33 mouse cellular contexts compared by ENCODE assay signal in genomic region chr13:53897176-53897575, GRCm38 (mm10).
"Had no signal": no experiment of that assay in that cellular context is flagged by ENCODE, and none has a peak within 500 bp of the region (broad histone marks: within the 10 kb centered on the region; RNA-seq: fewer than 3 reads in every experiment).

No protein-coding gene starts in this region.

- H3K9me3 ChIP-seq: heart, embryonic 15.5 days; hindbrain, embryonic 15.5 days; intestine, embryonic 15.5 days had no signal

- H3K4me3 ChIP-seq: heart, embryonic 12.5 days; heart, embryonic 13.5 days; heart, embryonic 15.5 days; hindbrain, embryonic 10.5 days; hindbrain, embryonic 12.5 days; hindbrain, embryonic 13.5 days; hindbrain, embryonic 15.5 days; intestine, embryonic 15.5 days; kidney, embryonic 15.5 days; layer of hippocampus, adult 2 months had no signal

- H3K27me3 ChIP-seq: heart, embryonic 12.5 days; heart, embryonic 13.5 days; heart, embryonic 15.5 days; hindbrain, embryonic 12.5 days; hindbrain, embryonic 13.5 days; hindbrain, embryonic 15.5 days; intestine, embryonic 15.5 days; kidney, embryonic 15.5 days had no signal

- H3K4me1 ChIP-seq: hindbrain, embryonic 12.5 days; intestine, embryonic 15.5 days had no signal

- H3K27ac ChIP-seq: heart, embryonic 13.5 days; heart, embryonic 15.5 days; hindbrain, embryonic 12.5 days; hindbrain, embryonic 13.5 days; hindbrain, embryonic 14.5 days; hindbrain, embryonic 15.5 days; hindbrain, postnatal 0 days; intestine, embryonic 15.5 days; kidney, embryonic 15.5 days; kidney, postnatal 0 days; layer of hippocampus, adult 2 months had no signal

- DNase-seq: heart, postnatal 10 days; heart, postnatal 14 days; heart, postnatal 36 days; heart, postnatal 4 days; kidney, adult 11 months; kidney, adult 18-20 months; kidney, adult 2 months; kidney, adult 8-10 months; kidney, adult 9 months; kidney, postnatal 10 days; kidney, postnatal 14 days; kidney, postnatal 25 days; kidney, postnatal 36 days; kidney, postnatal 4 days; layer of hippocampus, adult 9-11 months; layer of hippocampus, postnatal 36 days had no signal

- H3K4me2 ChIP-seq: heart, embryonic 12.5 days; heart, embryonic 13.5 days; heart, embryonic 15.5 days; hindbrain, embryonic 12.5 days; hindbrain, embryonic 13.5 days; hindbrain, embryonic 14.5 days; hindbrain, embryonic 15.5 days; intestine, embryonic 15.5 days; kidney, embryonic 15.5 days had no signal

- ATAC-seq: hindbrain, embryonic 16.5 days; hindbrain, postnatal 0 days; inflammation-experienced regulatory T-cells, adult 6 months; intestine, embryonic 15.5 days; intestine, embryonic 16.5 days; intestine, postnatal 0 days had no signal

- H3K36me3 ChIP-seq: heart, embryonic 12.5 days; heart, embryonic 15.5 days; hindbrain, embryonic 10.5 days; hindbrain, embryonic 12.5 days; hindbrain, embryonic 13.5 days; hindbrain, embryonic 15.5 days; intestine, embryonic 15.5 days; kidney, embryonic 15.5 days had no signal

- H3K9ac ChIP-seq: heart, embryonic 12.5 days; heart, embryonic 13.5 days; heart, embryonic 15.5 days; hindbrain, embryonic 12.5 days; hindbrain, embryonic 13.5 days; hindbrain, embryonic 14.5 days; hindbrain, embryonic 15.5 days; intestine, embryonic 15.5 days; kidney, embryonic 15.5 days had no signal
